Mouse (Mus musculus): ENCODE measurements around the gene Tmem38b.

DNA sequence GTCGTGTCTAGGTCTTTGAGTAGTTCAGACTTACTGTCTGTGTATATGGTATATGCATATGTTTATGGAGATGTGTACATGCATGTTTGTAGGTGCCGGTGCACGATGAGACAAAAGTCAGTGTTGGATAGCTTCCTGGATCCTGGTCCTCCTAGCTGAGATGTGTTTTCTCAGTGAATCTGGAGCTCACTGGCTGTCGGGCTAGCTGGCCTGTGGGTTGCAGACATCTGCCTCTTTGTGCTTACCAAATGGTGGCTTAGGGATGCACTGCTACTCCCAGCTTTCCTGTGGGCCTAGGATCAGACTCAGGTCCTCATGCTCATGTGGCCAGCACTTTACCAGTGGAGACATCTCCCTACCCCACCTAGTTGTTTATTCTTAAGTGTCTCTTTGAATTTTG is 4.2 kb downstream of the Tmem38b start:
- TF ChIP-seq EP300 (IDR thresholded peaks at IDR 0.05; ENCODE audit: insufficient read depth, low read depth, low read length) (no peak), CTCF (IDR thresholded peaks at IDR 0.05) (no peak)

All from heart, adult 2 months (tissue).